Mouse (Mus musculus) heart, adult 2 months (tissue): ENCODE data around the gene Hltf.

Experiments
- EP300 ChIP-seq: fragments of 200-500 bp; IDR thresholded peaks from 2 replicates; pipeline ENCODE4 v1.6.1; 2011; ENCODE audit warnings: low read depth, low read length, control low read depth; ENCODE audit not compliant: insufficient read depth
- POLR2A ChIP-seq: fragments of 200-500 bp; IDR thresholded peaks from 2 replicates; pipeline ENCODE4 v1.6.1; 2011; ENCODE audit warnings: mild to moderate bottlenecking, low read depth, low read length, control low read depth; ENCODE audit not compliant: insufficient read depth

DNA sequence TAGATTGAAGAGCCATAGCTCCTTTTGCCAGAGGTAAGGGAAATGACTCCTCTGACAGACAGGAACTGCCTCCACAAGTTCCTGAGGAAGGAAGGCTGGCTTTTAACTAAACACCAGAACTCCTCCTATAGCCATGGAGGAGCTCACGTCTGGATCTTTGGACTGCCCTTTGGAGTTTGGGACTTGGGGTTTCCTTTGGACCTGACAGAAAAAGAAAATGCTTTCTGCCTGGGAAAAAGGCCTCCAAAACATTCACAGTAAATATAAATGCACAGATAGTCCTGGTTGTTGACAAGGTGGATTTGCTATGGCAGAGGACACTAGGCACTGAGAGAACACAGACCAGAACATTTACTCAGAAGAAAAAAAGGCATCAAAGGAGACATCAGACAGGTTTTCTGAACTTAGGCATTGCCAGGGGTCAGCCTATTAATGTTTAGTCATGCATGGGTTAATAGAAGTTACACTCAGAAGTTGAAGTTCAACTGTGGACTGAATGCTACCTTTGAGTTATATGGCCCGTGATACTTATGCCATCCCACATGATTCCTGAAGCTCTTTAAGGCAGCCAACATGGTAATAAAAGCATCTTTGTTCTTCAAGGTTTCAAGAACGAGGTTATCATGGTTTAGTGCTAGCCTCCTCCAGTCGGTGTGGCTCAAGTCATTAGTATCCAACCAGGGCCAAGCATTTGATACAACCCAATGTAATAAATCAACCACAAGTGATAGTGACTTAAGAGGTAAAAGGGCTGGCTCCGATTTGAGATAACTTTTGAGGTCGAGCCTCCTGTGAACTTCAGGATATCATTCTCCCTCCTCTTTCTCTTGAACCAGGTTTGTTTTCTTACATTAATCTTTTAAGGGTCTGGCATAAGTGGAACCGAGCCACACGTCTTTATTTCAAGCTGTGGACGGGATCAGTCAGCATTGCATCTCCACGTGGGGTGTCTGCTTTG is 23.6 kb upstream of the Hltf start:
- TF ChIP-seq EP300 (no peak), POLR2A (no peak)
